Mouse (Mus musculus) C2C12 (cell line): ENCODE measurements around the gene Olfr1151.

Source experiments
- CTCF ChIP-seq: IDR thresholded peaks from one replicate; pipeline ENCODE4 v1.5.1; 2011; ENCODE audit not compliant: control insufficient read depth, insufficient read depth, insufficient read length
- MAX ChIP-seq: IDR thresholded peaks from one replicate; pipeline ENCODE4 v1.6.1; 2011; ENCODE audit warnings: mild to moderate bottlenecking, control low read depth
- MYOD1 ChIP-seq: IDR thresholded peaks from one replicate; pipeline ENCODE4 v1.6.1; 2011; ENCODE audit warnings: low read depth; ENCODE audit not compliant: control insufficient read depth, insufficient read length
- MYOG ChIP-seq: IDR thresholded peaks from one replicate; pipeline ENCODE4 v1.6.1; 2011; ENCODE audit not compliant: control insufficient read depth, insufficient read length; ENCODE audit errors: extremely low read depth

DNA sequence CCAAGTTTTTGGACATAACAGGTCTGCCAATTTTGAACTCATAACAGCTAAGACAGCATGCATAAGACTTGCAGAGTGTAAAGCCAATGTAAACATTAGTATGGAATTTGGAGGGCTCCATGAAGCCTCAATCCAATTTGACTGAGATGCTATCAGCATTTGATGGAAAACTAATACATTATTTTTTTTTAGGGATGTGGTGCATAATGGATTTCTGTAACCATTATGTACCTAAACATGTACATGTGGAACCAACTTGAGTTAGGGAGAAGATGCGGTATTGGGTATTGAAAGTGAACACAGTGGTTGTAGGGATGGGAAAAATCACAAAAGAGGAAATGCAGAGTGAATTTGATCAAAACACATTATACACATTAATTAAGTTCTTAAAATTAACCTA lies 25.4 kb upstream of the Olfr1151 start, which contains the start of gene Olfr1148:
- no peak for TF ChIP-seq MYOG
- no peak for TF ChIP-seq CTCF
- TF ChIP-seq MAX, result no peak
- no peak for TF ChIP-seq MYOD1
